Mouse (Mus musculus) neural tube, embryonic 10.5 days (tissue): ENCODE results near the gene Srgap1.

ENCODE experiments used
- DNase-seq: peaks from one replicate; pipeline ENCODE4 v3.0.0-alpha.2; 2017; ENCODE audit warnings: low spot score; ENCODE audit errors: extremely low spot score

Srgap1 gene

GRCm38 (mm10) chr10:121964114-121964513 lies 83.0 kb downstream of the Srgap1 start:
- DNase-seq = no peak

GRCm38 (mm10) chr10:121962053-121962452 lies 85.1 kb downstream of the Srgap1 start:
- no peak for DNase-seq

- DNase-seq = no peak
Observed at GRCm38 (mm10) chr10:121961121-121961893, 85.8 kb downstream of the Srgap1 start.

GRCm38 (mm10) chr10:121958741-121959140 lies 88.4 kb downstream of the Srgap1 start:
- no peak for DNase-seq

- no peak for DNase-seq
Observed at GRCm38 (mm10) chr10:121956505-121956904, 90.6 kb downstream of the Srgap1 start.

GRCm38 (mm10) chr10:121955730-121956129 lies 91.4 kb downstream of the Srgap1 start:
- no peak for DNase-seq

- DNase-seq = no peak
Observed at GRCm38 (mm10) chr10:121954877-121955276, 92.2 kb downstream of the Srgap1 start.

- DNase-seq = no peak
Observed at GRCm38 (mm10) chr10:121953041-121953440, 94.1 kb downstream of the Srgap1 start.

GRCm38 (mm10) chr10:121946173-121946572 lies 100.9 kb downstream of the Srgap1 start:
- no peak for DNase-seq

- no peak for DNase-seq
Observed at GRCm38 (mm10) chr10:121931909-121932308, 115.2 kb downstream of the Srgap1 start.

- DNase-seq = no peak
Observed at GRCm38 (mm10) chr10:121926094-121926493, 121.0 kb downstream of the Srgap1 start.

- DNase-seq = no peak
Observed at GRCm38 (mm10) chr10:121919016-121919415, 128.1 kb downstream of the Srgap1 start.

GRCm38 (mm10) chr10:121918579-121918978 lies 128.5 kb downstream of the Srgap1 start:
- no peak for DNase-seq

GRCm38 (mm10) chr10:121915530-121915929 lies 131.6 kb downstream of the Srgap1 start:
- no peak for DNase-seq

- no peak for DNase-seq
Observed at GRCm38 (mm10) chr10:121904137-121904536, 143.0 kb downstream of the Srgap1 start.

- DNase-seq = no peak
Observed at GRCm38 (mm10) chr10:121902651-121903050, 144.5 kb downstream of the Srgap1 start.

GRCm38 (mm10) chr10:121900772-121901171 lies 146.3 kb downstream of the Srgap1 start:
- no peak for DNase-seq

GRCm38 (mm10) chr10:121899706-121900105 lies 147.4 kb downstream of the Srgap1 start:
- DNase-seq = no peak

- no peak for DNase-seq
Observed at GRCm38 (mm10) chr10:121897835-121898370, 149.2 kb downstream of the Srgap1 start.

- no peak for DNase-seq
Observed at GRCm38 (mm10) chr10:121891390-121892067, 155.6 kb downstream of the Srgap1 start.

GRCm38 (mm10) chr10:121890061-121890460 lies 157.1 kb downstream of the Srgap1 start:
- no peak for DNase-seq

- DNase-seq = no peak
Observed at GRCm38 (mm10) chr10:121886805-121887204, 160.3 kb downstream of the Srgap1 start.
